In genomic region chr14:17632887-17633522, GRCm38 (mm10) we compare ENCODE assay signal across 8 mouse cellular contexts. TPM values are rescaled to one million over a fixed set of nuclear protein-coding genes. Genes with fewer than 3 reads are reported as not detected.
A peak's percentile ranks its signal among the peaks of the same experiment; 100 is the strongest.
DNase-seq lines count a peak whose midpoint lies in the region; ATAC-seq and TF ChIP-seq lines count a peak whose summit lies in the region.

No protein-coding gene starts in this region.

- peak; percentile 87 for ATAC-seq in frontal cortex, adult (ENCODE audit: low TSS enrichment)
- peak; percentile 67; the same call in 1 of the 2 replicates for ATAC-seq in embryonic facial prominence, embryonic 12.5 days (ENCODE audit: insufficient number of reproducible peaks, insufficient read depth, low FRiP score, low TSS enrichment)
- no peak for ATAC-seq in liver, embryonic 13.5 days (ENCODE audit: low read depth)
- 0 out of 2 replicates have a peak, but pooled peaks have one; percentile 53 for ATAC-seq in neural tube, embryonic 12.5 days (ENCODE audit: low FRiP score, low read depth)

- no peaks in the 10 kb centered on the region for H3K36me3 ChIP-seq in embryonic facial prominence, embryonic 12.5 days
- no peaks in the 10 kb centered on the region for H3K36me3 ChIP-seq in heart, embryonic 10.5 days
- H3K36me3 ChIP-seq in kidney, adult 2 months (ENCODE audit: control insufficient read depth, insufficient read depth, low read length): no peaks in the 10 kb centered on the region
- H3K36me3 ChIP-seq in liver, embryonic 13.5 days: no peaks in the 10 kb centered on the region
- H3K36me3 ChIP-seq in neural tube, embryonic 12.5 days: no peaks in the 10 kb centered on the region

- peak overlapping the region; percentile 40 for H3K4me2 ChIP-seq in embryonic facial prominence, embryonic 12.5 days (replicated peaks)
- peak overlapping the region; percentile 36 for H3K4me2 ChIP-seq in liver, embryonic 13.5 days
- H3K4me2 ChIP-seq in neural tube, embryonic 12.5 days (replicated peaks): peak overlapping the region; percentile 48

- no peak overlapping the region for H3K4me3 ChIP-seq in embryonic facial prominence, embryonic 12.5 days
- H3K4me3 ChIP-seq in heart, embryonic 10.5 days: peak overlapping the region; percentile 50
- no peak overlapping the region for H3K4me3 ChIP-seq in kidney, adult 2 months (ENCODE audit: insufficient read depth, low read depth, low read length)
- H3K4me3 ChIP-seq in liver, embryonic 13.5 days (replicated peaks): no peak overlapping the region
- no peak overlapping the region for H3K4me3 ChIP-seq in neural tube, embryonic 12.5 days

- 4% methylated on average over 19 of the region's 19 CpGs for WGBS in embryonic facial prominence, embryonic 12.5 days
- WGBS in heart, embryonic 10.5 days: 5% methylated on average over 19 of the region's 19 CpGs
- WGBS in kidney, adult 2 months: 8% methylated on average over 19 of the region's 19 CpGs
- WGBS in liver, embryonic 13.5 days (ENCODE audit: insufficient replicate concordance): 5% methylated on average over 19 of the region's 19 CpGs
- WGBS in neural tube, embryonic 12.5 days: 6% methylated on average over 19 of the region's 19 CpGs

- no peak overlapping the region for H3K9ac ChIP-seq in embryonic facial prominence, embryonic 12.5 days
- no peak overlapping the region for H3K9ac ChIP-seq in liver, embryonic 13.5 days
- H3K9ac ChIP-seq in neural tube, embryonic 12.5 days: no peak overlapping the region

- no peak overlapping the region for H3K27ac ChIP-seq in embryonic facial prominence, embryonic 12.5 days
- H3K27ac ChIP-seq in heart, embryonic 10.5 days: peak overlapping the region; percentile 42; the same call in 1 of the 2 replicates
- peak overlapping the region; percentile 61 for H3K27ac ChIP-seq in kidney, adult 2 months (ENCODE audit: insufficient read depth, low read depth, low read length)
- no peak overlapping the region for H3K27ac ChIP-seq in liver, embryonic 13.5 days
- no peak overlapping the region for H3K27ac ChIP-seq in neural tube, embryonic 12.5 days

- no peaks in the 10 kb centered on the region for H3K9me3 ChIP-seq in embryonic facial prominence, embryonic 12.5 days
- no peaks in the 10 kb centered on the region for H3K9me3 ChIP-seq in heart, embryonic 10.5 days
- no peaks in the 10 kb centered on the region for H3K9me3 ChIP-seq in liver, embryonic 13.5 days (replicated peaks)
- no peaks in the 10 kb centered on the region for H3K9me3 ChIP-seq in neural tube, embryonic 12.5 days

- DNase-seq in frontal cortex, postnatal 25 days (ENCODE audit: low spot score in 2 of 2): no peak
- no peak for DNase-seq in heart, embryonic 10.5 days (ENCODE audit: low spot score)
- peak; percentile 91 for DNase-seq in kidney, adult 2 months
- no peak for DNase-seq in liver, embryonic 13.5 days
- DNase-seq in urinary bladder, adult 2 months (ENCODE audit: low spot score): peak; percentile 25

- no peak for TF ChIP-seq POLR2A in kidney, adult 2 months (IDR thresholded peaks at IDR 0.05; ENCODE audit: low read depth, low read length)

- H3K4me1 ChIP-seq in embryonic facial prominence, embryonic 12.5 days: peaks cover 3% of the 10 kb centered on the region; the same call in 1 of the 2 replicates
- H3K4me1 ChIP-seq in heart, embryonic 10.5 days: peaks cover 9% of the 10 kb centered on the region
- H3K4me1 ChIP-seq in kidney, adult 2 months (ENCODE audit: control insufficient read depth, insufficient read depth, low read length): peaks cover 12% of the 10 kb centered on the region
- H3K4me1 ChIP-seq in liver, embryonic 13.5 days (replicated peaks): no peaks in the 10 kb centered on the region
- peaks cover 4% of the 10 kb centered on the region; the same call in 1 of the 2 replicates for H3K4me1 ChIP-seq in neural tube, embryonic 12.5 days

- no peak for TF ChIP-seq CTCF in kidney, adult 2 months (conservative IDR thresholded peaks at IDR 0.05; ENCODE audit: insufficient read depth, insufficient read length, low read depth, low read length)

- no peaks in the 10 kb centered on the region for H3K27me3 ChIP-seq in embryonic facial prominence, embryonic 12.5 days
- no peaks in the 10 kb centered on the region for H3K27me3 ChIP-seq in heart, embryonic 10.5 days (ENCODE audit: insufficient read depth, poor library complexity, severe bottlenecking)
- no peaks in the 10 kb centered on the region for H3K27me3 ChIP-seq in kidney, adult 2 months (replicated peaks; ENCODE audit: control insufficient read depth, insufficient read depth, low read length)
- no peaks in the 10 kb centered on the region for H3K27me3 ChIP-seq in liver, embryonic 13.5 days
- H3K27me3 ChIP-seq in neural tube, embryonic 12.5 days (replicated peaks): no peaks in the 10 kb centered on the region

RNA-seq across cellular contexts. Expression of gene Thrb, which starts 27.1 kb away (rescaled TPM):
- 3.0 and 4.1 TPM in 2 replicates for polyA plus RNA-seq in embryonic facial prominence, embryonic 12.5 days (2016; fragmentation: Nextera tagmentation; extraction: Ambion mirVana)
- polyA plus RNA-seq in heart, embryonic 10.5 days (2016; fragmentation: Nextera tagmentation; extraction: Ambion mirVana): 0.39 and 1.0 TPM in 2 replicates
- polyA plus RNA-seq in kidney, adult 2 months (2012; rRNA removed): 11.2 and 12.8 TPM in 2 replicates
- 1.3 and 1.9 TPM in 2 replicates for polyA plus RNA-seq in liver, embryonic 13.5 days (2015; fragmentation: Nextera tagmentation; extraction: Ambion mirVana)
- 0.13 and 0.34 TPM in 2 replicates for polyA plus RNA-seq in neural tube, embryonic 12.5 days (2016; fragmentation: Nextera tagmentation; extraction: Ambion mirVana)
- 11.8 and 11.9 TPM in 2 replicates for polyA plus RNA-seq in urinary bladder, adult 2 months (2012; rRNA removed)

Comparison
In these comparisons a context has a peak if more than half of its experiments do, and no peak if none do; other contexts are left out.
1. DNase-seq: peak in kidney, adult 2 months (single experiment) and urinary bladder, adult 2 months (single experiment); none in frontal cortex, postnatal 25 days (0 of 2), heart, embryonic 10.5 days (single experiment) and liver, embryonic 13.5 days (single experiment).
2. H3K27ac ChIP-seq: peak in heart, embryonic 10.5 days (single experiment) and kidney, adult 2 months (single experiment); none in embryonic facial prominence, embryonic 12.5 days (single experiment), liver, embryonic 13.5 days (single experiment) and neural tube, embryonic 12.5 days (single experiment).
3. Peak in every context shown above with its lines, with median percentiles within 50 percentile points of each other: H3K4me2 ChIP-seq.